Mouse (Mus musculus) liver, adult 2 months (tissue): ENCODE measurements at regions not wholly inside any gene's neighbourhood (a gene's known extent, or its start where the extent isn't known, plus 50 kb on each side); places are given as distances from the start of the nearest gene placed in this dataset.

Experiments
- CTCF ChIP-seq: fragments of 200-500 bp; IDR thresholded peaks from 2 replicates; pipeline ENCODE4 v1.5.1; 2011; ENCODE audit warnings: low read depth, low read length, control low read depth
- POLR2A ChIP-seq: fragments of 200-500 bp; IDR thresholded peaks from 2 replicates; pipeline ENCODE4 v1.6.1; 2011; ENCODE audit warnings: low read length, control low read depth; ENCODE audit not compliant: insufficient read depth; ENCODE audit errors: extremely low read depth

DNA sequence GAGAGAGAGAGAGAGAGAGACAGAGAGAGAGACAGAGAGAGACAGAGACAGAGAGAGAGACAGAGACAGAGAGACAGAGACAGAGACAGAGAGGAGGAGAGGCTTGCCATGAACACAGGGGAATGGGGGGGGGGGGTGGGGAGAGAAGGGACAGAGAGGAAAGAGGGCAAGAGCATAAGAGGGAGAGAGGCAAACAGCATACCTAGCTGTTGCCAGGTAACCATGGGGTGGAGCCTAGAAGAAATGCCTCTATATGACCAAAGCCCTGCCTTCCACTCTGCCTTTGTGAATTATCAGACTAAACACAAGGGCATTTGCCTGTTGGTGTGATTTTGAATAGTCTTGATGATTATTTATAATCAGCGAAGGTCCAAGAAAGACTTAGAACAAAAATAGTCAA lies 332.2 kb downstream of the Galc start:
- TF ChIP-seq CTCF, result no peak
- no peak for TF ChIP-seq POLR2A
